In the genomic region with DNA sequence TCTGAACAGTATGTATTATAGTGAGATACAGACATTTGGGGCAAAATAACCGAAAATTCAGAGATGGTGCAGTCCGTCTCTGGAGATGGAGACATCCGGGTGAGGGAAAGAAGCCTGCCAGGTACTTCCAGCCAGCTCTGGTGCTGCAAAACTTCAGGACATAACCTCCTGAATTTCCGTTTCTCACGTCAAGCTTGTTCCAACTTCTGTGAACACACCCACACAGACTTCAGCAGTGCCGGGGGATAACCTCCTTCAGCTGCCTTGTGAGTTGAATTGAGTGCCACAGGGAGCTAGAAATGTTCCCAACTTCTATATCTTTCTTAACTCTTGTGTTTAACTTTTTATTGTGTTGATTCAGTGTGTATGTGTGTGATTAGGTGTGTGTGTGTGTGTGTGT, we compare ENCODE assay signal across 23 mouse cellular contexts. TPM values are rescaled to one million over a fixed set of nuclear protein-coding genes. Genes with fewer than 3 reads are reported as not detected.
"Had no signal": no experiment of that assay in that cellular context is flagged by ENCODE, and none has a peak within 500 bp of the region (broad histone marks: within the 10 kb centered on the region; RNA-seq: fewer than 3 reads in every experiment).

No protein-coding gene starts in this region.

- H3K4me1 ChIP-seq: liver, embryonic 15.5 days had no signal

- H3K9me3 ChIP-seq: limb, embryonic 10.5 days; limb, embryonic 13.5 days; liver, embryonic 12.5 days; liver, embryonic 15.5 days; lung, embryonic 15.5 days; midbrain, embryonic 13.5 days; neural tube, embryonic 13.5 days had no signal

- H3K27me3 ChIP-seq: lung, embryonic 15.5 days had no signal

- H3K27ac ChIP-seq: limb, embryonic 10.5 days; limb, embryonic 13.5 days; liver, embryonic 12.5 days; liver, embryonic 15.5 days; lung, embryonic 15.5 days; midbrain, embryonic 13.5 days; neural tube, embryonic 13.5 days; stomach, postnatal 0 days had no signal

- H3K9ac ChIP-seq: limb, embryonic 13.5 days; liver, embryonic 12.5 days; liver, embryonic 15.5 days; lung, embryonic 15.5 days; midbrain, embryonic 13.5 days; neural tube, embryonic 13.5 days had no signal

- H3K36me3 ChIP-seq: limb, embryonic 10.5 days; limb, embryonic 13.5 days; liver, embryonic 12.5 days; liver, embryonic 15.5 days; lung, embryonic 15.5 days; midbrain, embryonic 13.5 days; neural tube, embryonic 13.5 days had no signal

- ATAC-seq: liver, embryonic 12.5 days; midbrain, embryonic 13.5 days; midbrain, embryonic 16.5 days had no signal

- H3K4me2 ChIP-seq: limb, embryonic 13.5 days; liver, embryonic 12.5 days; liver, embryonic 15.5 days; lung, embryonic 15.5 days; midbrain, embryonic 13.5 days; neural tube, embryonic 13.5 days had no signal

- H3K4me3 ChIP-seq: limb, embryonic 10.5 days; limb, embryonic 13.5 days; liver, embryonic 12.5 days; liver, embryonic 15.5 days; lung, embryonic 15.5 days; midbrain, embryonic 13.5 days; myocyte; neural tube, embryonic 13.5 days had no signal

- DNase-seq: kidney, adult 18-20 months; kidney, adult 9 months; kidney, postnatal 14 days; kidney, postnatal 4 days; liver; lung, adult 18-20 months; lung, postnatal 10 days; lung, postnatal 36 days; retina, postnatal 1 day; right cerebral cortex, postnatal 25 days; thymus, adult 18-20 months; thymus, postnatal 36 days had no signal

RNA-seq across cellular contexts. Expression of gene Agtr1a, which starts 4.4 kb away (rescaled TPM):
- total RNA-seq: neutrophil, adult 5-6 weeks had no signal
- polyA plus RNA-seq: myocyte had no signal
